Mouse (Mus musculus): Measurements from ENCODE around the gene Sufu.

DNA sequence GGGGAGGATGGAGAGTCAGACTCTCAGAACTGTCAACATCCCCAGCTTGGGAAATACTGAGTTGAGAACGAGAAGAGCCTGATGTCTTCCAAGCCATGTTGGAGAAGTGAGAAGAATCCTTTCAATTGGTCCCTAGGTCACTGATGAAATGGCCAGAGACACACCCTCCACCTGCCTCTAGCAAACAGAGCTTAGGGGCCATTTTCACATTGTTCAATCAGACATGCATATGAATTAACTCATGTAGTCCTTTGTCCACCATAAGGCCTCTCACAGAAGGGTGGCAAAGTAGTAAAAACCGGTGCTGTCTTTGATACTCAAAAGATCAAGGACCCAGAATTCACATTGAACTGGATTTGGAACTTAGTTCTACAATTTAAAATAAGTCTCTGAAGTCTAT lies 100.5 kb downstream of the Sufu start:
- TF ChIP-seq CTCF (IDR thresholded peaks at IDR 0.05; ENCODE audit: low read depth) = no peak
- TF ChIP-seq EP300 (optimal IDR thresholded peaks at IDR 0.05) = no peak
